Comparison of ENCODE assay signal across 24 mouse cellular contexts in the genomic region with DNA sequence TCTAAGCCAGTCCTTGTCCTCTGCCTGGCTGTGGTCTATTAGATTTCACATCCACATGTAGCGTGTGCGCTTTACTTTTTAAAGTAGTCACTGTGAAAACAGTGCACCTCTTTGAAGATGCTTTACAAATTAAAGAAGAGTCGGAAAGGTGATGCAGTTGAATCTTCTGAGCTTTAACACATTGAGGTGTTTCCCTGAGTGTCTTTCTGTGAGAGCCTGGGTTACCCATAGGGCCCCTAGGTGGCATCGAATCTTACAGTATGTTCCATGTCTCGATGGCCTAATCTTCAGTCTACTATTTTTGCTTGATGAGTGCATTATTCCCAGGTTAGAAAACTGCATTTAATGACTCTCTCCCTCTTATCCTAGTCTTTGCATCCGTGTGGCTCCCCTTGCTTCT. TPM values are rescaled to one million over a fixed set of nuclear protein-coding genes. Genes with fewer than 3 reads are reported as not detected.
DNase-seq lines count a peak whose midpoint lies in the region; ATAC-seq and TF ChIP-seq lines count a peak whose summit lies in the region.
"Had no signal": no experiment of that assay in that cellular context is flagged by ENCODE, and none has a peak within 500 bp of the region (broad histone marks: within the 10 kb centered on the region; RNA-seq: fewer than 3 reads in every experiment).

No protein-coding gene starts in this region.

- peak; percentile 53 for DNase-seq in thymus, postnatal 25 days
- no peak for DNase-seq in thymus, postnatal 10 days (ENCODE audit: low spot score in 2 of 2)
- DNase-seq in left cerebral cortex, postnatal 25 days (ENCODE audit: low spot score in 2 of 2): no peak
- DNase-seq: adrenal gland, postnatal 25 days; B cell, adult 2 months; cerebellum, adult 8-10 months; gastrocnemius, postnatal 10 days; heart, postnatal 14 days; kidney, adult 11 months; kidney, postnatal 4 days; lung, adult 2 months; lung, postnatal 14 days; right cerebral cortex, postnatal 14 days had no signal

- no peaks in the 10 kb centered on the region for H3K9me3 ChIP-seq in intestine, embryonic 16.5 days (ENCODE audit: control insufficient read depth, low read length)
- H3K9me3 ChIP-seq in intestine, postnatal 0 days (ENCODE audit: control insufficient read depth): no peaks in the 10 kb centered on the region
- H3K9me3 ChIP-seq: forebrain, embryonic 13.5 days; heart, embryonic 13.5 days; hindbrain, embryonic 12.5 days; liver, embryonic 12.5 days; megakaryocyte, embryonic 14.5 days; midbrain, embryonic 13.5 days; neural tube, embryonic 12.5 days had no signal

- no peak overlapping the region for H3K4me3 ChIP-seq in intestine, embryonic 16.5 days (ENCODE audit: low read length)
- no peak overlapping the region for H3K4me3 ChIP-seq in intestine, postnatal 0 days (ENCODE audit: low read depth, low read length)
- H3K4me3 ChIP-seq: forebrain, embryonic 13.5 days; heart, embryonic 13.5 days; hindbrain, embryonic 12.5 days; liver, embryonic 12.5 days; megakaryocyte, embryonic 14.5 days; midbrain, embryonic 13.5 days; neural tube, embryonic 12.5 days had no signal

- intact Hi-C loops in left cerebral cortex, postnatal 25 days (cut with DNase I): no loop called here

- H3K4me1 ChIP-seq in intestine, embryonic 16.5 days (ENCODE audit: control insufficient read depth, insufficient read depth, low read length): peaks cover 35% of the 10 kb centered on the region
- peaks cover 2% of the 10 kb centered on the region; the same call in 1 of the 2 replicates for H3K4me1 ChIP-seq in intestine, postnatal 0 days (replicated peaks; ENCODE audit: control insufficient read depth, insufficient read depth, low read length)

- no peak overlapping the region for H3K9ac ChIP-seq in intestine, embryonic 16.5 days (ENCODE audit: low read depth, low read length)
- H3K9ac ChIP-seq in intestine, postnatal 0 days (ENCODE audit: low read depth, low read length): no peak overlapping the region
- H3K9ac ChIP-seq: forebrain, embryonic 13.5 days; heart, embryonic 13.5 days; hindbrain, embryonic 12.5 days; liver, embryonic 12.5 days; midbrain, embryonic 13.5 days; neural tube, embryonic 12.5 days had no signal

- 78% methylated on average over 6 of the region's 6 CpGs for WGBS in intestine, embryonic 16.5 days
- 80% methylated on average over 6 of the region's 6 CpGs for whole genome bisulfite sequencing in intestine, postnatal 0 days

- ATAC-seq in intestine, embryonic 16.5 days: no peak
- no peak for ATAC-seq in intestine, postnatal 0 days
- peak; percentile 31 for ATAC-seq in inflammation-experienced regulatory T-cells, adult 6 months
- no peak for ATAC-seq in megakaryocyte, adult 5-6 weeks (ENCODE audit: poor library complexity, severe bottlenecking)
- ATAC-seq: forebrain, embryonic 13.5 days; liver, embryonic 12.5 days; midbrain, embryonic 13.5 days had no signal

- H3K4me2 ChIP-seq in intestine, embryonic 16.5 days (ENCODE audit: low read depth, low read length): no peak overlapping the region
- no peak overlapping the region for H3K4me2 ChIP-seq in intestine, postnatal 0 days (replicated peaks; ENCODE audit: low read depth)
- H3K4me2 ChIP-seq: forebrain, embryonic 13.5 days; heart, embryonic 13.5 days; hindbrain, embryonic 12.5 days; liver, embryonic 12.5 days; midbrain, embryonic 13.5 days; neural tube, embryonic 12.5 days had no signal

- H3K27me3 ChIP-seq in intestine, embryonic 16.5 days (replicated peaks; ENCODE audit: control insufficient read depth, insufficient read depth, low read length): 0 out of 2 replicates have a peak, but pooled peaks cover 2% of the 10 kb centered on the region
- no peaks in the 10 kb centered on the region; the same call in 1 of the 2 replicates for H3K27me3 ChIP-seq in intestine, postnatal 0 days (replicated peaks; ENCODE audit: control insufficient read depth, insufficient read depth, low read length)

- no peaks in the 10 kb centered on the region for H3K36me3 ChIP-seq in intestine, embryonic 16.5 days (ENCODE audit: control insufficient read depth, insufficient read depth, low read length)
- no peaks in the 10 kb centered on the region for H3K36me3 ChIP-seq in intestine, postnatal 0 days (ENCODE audit: control insufficient read depth, insufficient read depth)
- H3K36me3 ChIP-seq: heart, embryonic 13.5 days; hindbrain, embryonic 12.5 days; liver, embryonic 12.5 days; midbrain, embryonic 13.5 days; neural tube, embryonic 12.5 days had no signal

- peak overlapping the region; percentile 26; the same call in 1 of the 2 replicates for H3K27ac ChIP-seq in intestine, embryonic 16.5 days (ENCODE audit: low read length)
- no peak overlapping the region for H3K27ac ChIP-seq in intestine, postnatal 0 days (ENCODE audit: low read depth, low read length)
- H3K27ac ChIP-seq: forebrain, embryonic 13.5 days; heart, embryonic 13.5 days; hindbrain, embryonic 12.5 days; liver, embryonic 12.5 days; midbrain, embryonic 13.5 days; neural tube, embryonic 12.5 days had no signal

- no peak for TF ChIP-seq CTCF in intestine, postnatal 0 days (IDR thresholded peaks at IDR 0.05; ENCODE audit: low read depth)

RNA-seq across cellular contexts. Expression of gene Ets1, which starts 41.6 kb away (rescaled TPM):
- 33.0 and 33.9 TPM in 2 replicates for polyA plus RNA-seq in intestine, embryonic 16.5 days (2015; fragmentation: Nextera tagmentation; extraction: Ambion mirVana)
- polyA plus RNA-seq in intestine, postnatal 0 days (2015; fragmentation: Nextera tagmentation; extraction: Ambion mirVana): 13.3 and 13.6 TPM in 2 replicates
- 100 to 1,000 TPM; 831 to 847 (median 840) TPM for polyA plus RNA-seq in inflammation-experienced regulatory T-cells, adult 6 months (2017; shearing (Covaris generic))
- total RNA-seq in left cerebral cortex, postnatal 25 days (2021): 10 to 100 TPM; 11.2 to 12.9 TPM
- 8.6 and 16.8 TPM in 2 replicates for total RNA-seq in megakaryocyte, adult 5-6 weeks (2015)
- total RNA-seq in megakaryocyte, adult 5-6 weeks (2017): 29.5 and 33.1 TPM in 2 replicates

Comparison
In these comparisons a context has a peak if more than half of its experiments do, and no peak if none do; other contexts are left out.
1. RNA of gene Ets1, which starts 41.6 kb away (polyA plus RNA-seq): 831 to 847 TPM in inflammation-experienced regulatory T-cells, adult 6 months; 33.0 to 33.9 TPM in intestine, embryonic 16.5 days and 13.3 to 13.6 TPM in intestine, postnatal 0 days; every median in the first group is over 10 times any median in the second.